Mouse (Mus musculus): ENCODE measurements at regions not wholly inside any gene's neighbourhood (a gene's known extent, or its start where the extent isn't known, plus 50 kb on each side); places are given as distances from the start of the nearest gene placed in this dataset.

GRCm38 (mm10) chr6:89068286-89068685 lies 166.2 kb downstream of the Tpra1 start:
- no peak for TF ChIP-seq GATA1 (IDR thresholded peaks at IDR 0.05; ENCODE audit: low read length)

GRCm38 (mm10) chr6:89069108-89069507 lies 167.1 kb downstream of the Tpra1 start:
- no peak for TF ChIP-seq GATA1 (IDR thresholded peaks at IDR 0.05; ENCODE audit: low read length)

GRCm38 (mm10) chr6:89070011-89070410 lies 168.0 kb downstream of the Tpra1 start:
- TF ChIP-seq GATA1 (IDR thresholded peaks at IDR 0.05; ENCODE audit: low read length), result no peak

- no peak for TF ChIP-seq GATA1 (IDR thresholded peaks at IDR 0.05; ENCODE audit: low read length)
Measured at GRCm38 (mm10) chr6:89071766-89072165, 169.7 kb downstream of the Tpra1 start.

GRCm38 (mm10) chr6:89072569-89072968 lies 170.5 kb downstream of the Tpra1 start:
- TF ChIP-seq GATA1 (IDR thresholded peaks at IDR 0.05; ENCODE audit: low read length), result no peak

- TF ChIP-seq GATA1 (IDR thresholded peaks at IDR 0.05; ENCODE audit: low read length), result no peak
Measured at GRCm38 (mm10) chr6:89081624-89082300, 179.7 kb downstream of the Tpra1 start.

- TF ChIP-seq GATA1 (IDR thresholded peaks at IDR 0.05; ENCODE audit: low read length), result no peak
Measured at GRCm38 (mm10) chr6:89084437-89084836, 182.4 kb downstream of the Tpra1 start.

- no peak for TF ChIP-seq GATA1 (IDR thresholded peaks at IDR 0.05; ENCODE audit: low read length)
Measured at GRCm38 (mm10) chr6:89085151-89085550, 183.1 kb downstream of the Tpra1 start.

GRCm38 (mm10) chr6:89087620-89088019 lies 185.6 kb downstream of the Tpra1 start:
- no peak for TF ChIP-seq GATA1 (IDR thresholded peaks at IDR 0.05; ENCODE audit: low read length)

- no peak for TF ChIP-seq GATA1 (IDR thresholded peaks at IDR 0.05; ENCODE audit: low read length)
Measured at GRCm38 (mm10) chr6:89090096-89090495, 188.0 kb downstream of the Tpra1 start.

- TF ChIP-seq GATA1 (IDR thresholded peaks at IDR 0.05; ENCODE audit: low read length), result no peak
Measured at GRCm38 (mm10) chr6:89095911-89096310, 193.9 kb downstream of the Tpra1 start.

- TF ChIP-seq GATA1 (IDR thresholded peaks at IDR 0.05; ENCODE audit: low read length), result no peak
Measured at GRCm38 (mm10) chr6:89097531-89097930, 195.5 kb downstream of the Tpra1 start.

GRCm38 (mm10) chr6:89119241-89119640 lies 217.2 kb downstream of the Tpra1 start:
- no peak for TF ChIP-seq GATA1 (IDR thresholded peaks at IDR 0.05; ENCODE audit: low read length)

- TF ChIP-seq GATA1 (IDR thresholded peaks at IDR 0.05; ENCODE audit: low read length), result no peak
Measured at GRCm38 (mm10) chr6:89121023-89121745, 219.1 kb downstream of the Tpra1 start.

- no peak for TF ChIP-seq GATA1 (IDR thresholded peaks at IDR 0.05; ENCODE audit: low read length)
Measured at GRCm38 (mm10) chr6:89121746-89122070, 219.7 kb downstream of the Tpra1 start.

GRCm38 (mm10) chr6:89125916-89126315 lies 223.9 kb downstream of the Tpra1 start:
- no peak for TF ChIP-seq GATA1 (IDR thresholded peaks at IDR 0.05; ENCODE audit: low read length)

- no peak for TF ChIP-seq GATA1 (IDR thresholded peaks at IDR 0.05; ENCODE audit: low read length)
Measured at GRCm38 (mm10) chr6:89140469-89140868, 222.0 kb downstream of the Plxna1 start.
